Mouse (Mus musculus): ENCODE results near the gene Sertad2. TPM values are rescaled to one million over a fixed set of nuclear protein-coding genes. Genes with fewer than 3 reads are reported as not detected.

The Sertad2 gene
- polyA plus RNA-seq, 1 experiment = 24.9 TPM

DNA sequence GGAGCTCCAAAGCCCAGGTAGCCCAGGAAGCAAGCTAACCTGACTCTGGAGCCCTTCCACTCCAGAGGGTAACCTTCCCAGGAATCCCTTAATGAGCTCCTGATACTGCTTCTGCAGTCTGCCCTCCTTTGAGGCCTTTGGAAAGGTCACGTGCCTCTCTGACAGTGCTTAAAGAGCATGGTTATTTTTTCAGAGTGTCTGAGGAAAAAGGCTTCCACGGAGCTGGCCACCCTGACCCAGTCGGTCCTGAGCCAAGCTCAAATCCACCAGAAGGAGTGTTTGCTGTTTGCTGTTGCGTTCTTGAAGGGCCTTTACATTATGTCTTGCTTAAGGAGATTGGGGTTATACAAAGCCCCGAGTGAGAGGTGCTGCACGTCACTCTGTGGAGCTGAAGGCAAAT lies 101.8 kb downstream of the Sertad2 start:
- Histone ChIP-seq H3K27me3 (replicated peaks; ENCODE audit: control insufficient read depth, insufficient read depth, low read length) (no peaks in the 10 kb centered on the region), H3K4me1 (ENCODE audit: control insufficient read depth, insufficient read depth, low read length) (peaks cover 33% of the 10 kb centered on the region), H3K27ac (ENCODE audit: insufficient read depth, low read depth, low read length) (no peak overlapping the region), H3K36me3 (ENCODE audit: control insufficient read depth, insufficient read depth, low read length) (no peaks in the 10 kb centered on the region), H3K4me3 (ENCODE audit: insufficient read depth, low read depth, low read length) (no peak overlapping the region)
- no peak for TF ChIP-seq POLR2A (IDR thresholded peaks at IDR 0.05; ENCODE audit: low read depth, low read length)
- TF ChIP-seq CTCF (conservative IDR thresholded peaks at IDR 0.05; ENCODE audit: insufficient read depth, insufficient read length, low read depth, low read length) = no peak
- DNase-seq = peak; percentile 53
- 56% methylated on average over 6 of the region's 6 CpGs for WGBS

DNA sequence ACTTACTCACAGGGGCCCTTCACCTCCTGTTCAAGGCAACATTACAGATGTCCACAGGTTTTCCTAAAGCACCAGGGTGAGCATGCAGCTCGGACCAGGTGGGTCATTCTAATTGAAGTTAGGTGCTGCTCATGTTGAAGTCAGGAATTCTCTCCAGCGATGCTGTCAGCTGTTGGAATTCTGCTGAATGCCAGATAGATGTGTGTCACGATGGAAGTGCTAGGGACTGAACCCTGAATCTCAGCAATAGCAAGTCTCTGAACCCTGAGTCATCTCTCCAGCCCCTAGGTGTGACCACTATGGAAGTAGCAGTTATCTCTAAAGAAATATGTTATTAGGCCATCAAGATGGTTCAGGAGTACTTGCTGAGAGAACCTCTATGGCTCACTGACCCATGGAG lies 102.5 kb downstream of the Sertad2 start:
- no peak for DNase-seq
- TF ChIP-seq POLR2A (IDR thresholded peaks at IDR 0.05; ENCODE audit: low read depth, low read length) (no peak), CTCF (conservative IDR thresholded peaks at IDR 0.05; ENCODE audit: insufficient read depth, insufficient read length, low read depth, low read length) (no peak)
- WGBS = 76% methylated on average over 3 of the region's 3 CpGs
- Histone ChIP-seq H3K27ac (ENCODE audit: insufficient read depth, low read depth, low read length) (no peak overlapping the region), H3K4me1 (ENCODE audit: control insufficient read depth, insufficient read depth, low read length) (peaks cover 26% of the 10 kb centered on the region), H3K4me3 (ENCODE audit: insufficient read depth, low read depth, low read length) (no peak overlapping the region), H3K27me3 (replicated peaks; ENCODE audit: control insufficient read depth, insufficient read depth, low read length) (no peaks in the 10 kb centered on the region), H3K36me3 (ENCODE audit: control insufficient read depth, insufficient read depth, low read length) (no peaks in the 10 kb centered on the region; the same call in 1 of the 2 replicates)

- TF ChIP-seq CTCF (conservative IDR thresholded peaks at IDR 0.05; ENCODE audit: insufficient read depth, insufficient read length, low read depth, low read length) (no peak), POLR2A (IDR thresholded peaks at IDR 0.05; ENCODE audit: low read depth, low read length) (no peak)
Observed at GRCm38 (mm10) chr11:20646142-20646541, 103.1 kb downstream of the Sertad2 start.

GRCm38 (mm10) chr11:20646986-20647726 lies 104.1 kb downstream of the Sertad2 start:
- H3K27me3 ChIP-seq (replicated peaks; ENCODE audit: control insufficient read depth, insufficient read depth, low read length) = no peaks in the 10 kb centered on the region
- peaks cover 25% of the 10 kb centered on the region for H3K4me1 ChIP-seq (ENCODE audit: control insufficient read depth, insufficient read depth, low read length)
- 36% methylated on average over 10 of the region's 10 CpGs for WGBS
- no peak for DNase-seq
- peak overlapping the region; percentile 27; the same call in 1 of the 2 replicates for H3K27ac ChIP-seq (ENCODE audit: insufficient read depth, low read depth, low read length)
- H3K4me3 ChIP-seq (ENCODE audit: insufficient read depth, low read depth, low read length) = no peak overlapping the region
- TF ChIP-seq POLR2A (IDR thresholded peaks at IDR 0.05; ENCODE audit: low read depth, low read length) = no peak
- no peaks in the 10 kb centered on the region; the same call in 1 of the 2 replicates for H3K36me3 ChIP-seq (ENCODE audit: control insufficient read depth, insufficient read depth, low read length)

More at GRCm38 (mm10) chr11:20646142-20646541, 103.1 kb downstream of the Sertad2 start:
- peaks cover 25% of the 10 kb centered on the region for H3K4me1 ChIP-seq (ENCODE audit: control insufficient read depth, insufficient read depth, low read length)
- 67% methylated on average over 6 of the region's 6 CpGs for WGBS
- no peaks in the 10 kb centered on the region for H3K27me3 ChIP-seq (replicated peaks; ENCODE audit: control insufficient read depth, insufficient read depth, low read length)
- no peaks in the 10 kb centered on the region; the same call in 1 of the 2 replicates for H3K36me3 ChIP-seq (ENCODE audit: control insufficient read depth, insufficient read depth, low read length)
- H3K4me3 ChIP-seq (ENCODE audit: insufficient read depth, low read depth, low read length) = no peak overlapping the region
- no peak overlapping the region for H3K27ac ChIP-seq (ENCODE audit: insufficient read depth, low read depth, low read length)
- DNase-seq = no peak

DNA sequence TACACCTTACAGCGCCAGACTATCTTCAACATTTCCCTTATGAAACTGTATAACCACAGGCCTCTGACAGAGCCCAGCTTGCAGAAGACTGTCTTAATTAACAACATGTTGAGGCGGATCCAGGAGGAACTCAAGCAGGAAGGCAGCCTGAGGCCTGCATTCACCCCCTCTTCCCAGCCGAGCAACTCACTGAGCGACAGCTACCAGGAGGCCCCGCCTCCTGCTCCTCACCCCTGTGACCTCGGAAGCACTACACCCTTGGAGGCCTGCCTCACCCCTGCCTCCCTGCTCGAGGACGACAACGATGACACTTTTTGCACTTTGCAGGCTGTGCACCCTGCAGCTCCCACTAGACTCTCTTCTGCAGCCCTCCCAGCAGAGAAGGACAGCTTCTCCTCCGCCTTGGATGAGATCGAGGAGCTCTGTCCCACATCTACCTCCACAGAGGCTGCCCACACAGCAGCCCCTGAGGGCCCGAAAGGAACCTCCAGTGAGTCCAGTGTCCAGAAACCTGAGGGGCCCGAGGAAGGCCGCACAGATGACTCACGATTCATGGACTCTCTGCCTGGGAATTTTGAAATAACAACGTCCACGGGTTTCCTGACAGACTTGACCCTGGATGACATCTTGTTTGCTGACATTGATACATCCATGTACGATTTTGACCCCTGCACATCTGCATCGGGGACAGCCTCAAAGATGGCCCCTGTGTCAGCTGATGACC lies 105.0 kb downstream of the Sertad2 start:
- Histone ChIP-seq H3K36me3 (ENCODE audit: control insufficient read depth, insufficient read depth, low read length) (no peaks in the 10 kb centered on the region; the same call in 1 of the 2 replicates), H3K4me1 (ENCODE audit: control insufficient read depth, insufficient read depth, low read length) (peaks cover 22% of the 10 kb centered on the region), H3K4me3 (ENCODE audit: insufficient read depth, low read depth, low read length) (no peak overlapping the region), H3K27ac (ENCODE audit: insufficient read depth, low read depth, low read length) (no peak overlapping the region), H3K27me3 (replicated peaks; ENCODE audit: control insufficient read depth, insufficient read depth, low read length) (no peaks in the 10 kb centered on the region)
- DNase-seq = peak; percentile 51
- TF ChIP-seq POLR2A (IDR thresholded peaks at IDR 0.05; ENCODE audit: low read depth, low read length) = no peak
- TF ChIP-seq CTCF (conservative IDR thresholded peaks at IDR 0.05; ENCODE audit: insufficient read depth, insufficient read length, low read depth, low read length) = no peak
- WGBS = 38% methylated on average over 19 of the region's 19 CpGs

DNA sequence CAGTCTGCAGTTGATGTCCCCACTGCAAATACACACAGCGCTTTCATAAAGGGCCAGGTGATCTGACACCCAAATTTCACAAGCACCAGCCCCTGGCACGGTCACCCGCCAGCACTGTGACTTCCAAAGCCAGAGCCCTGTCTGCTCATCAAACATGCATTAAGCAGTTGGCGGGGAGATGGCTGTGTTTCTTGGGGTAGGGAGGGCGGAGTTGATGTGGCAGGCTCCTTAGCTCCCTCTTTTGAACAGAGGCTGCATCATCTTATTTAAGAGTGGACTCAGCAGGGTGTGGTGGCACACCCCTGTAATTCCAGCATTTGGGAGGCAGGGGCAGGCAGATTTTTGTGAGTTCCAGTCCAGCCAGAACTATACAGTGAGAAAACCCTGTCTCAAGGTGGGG lies 106.4 kb downstream of the Sertad2 start:
- Histone ChIP-seq H3K27me3 (replicated peaks; ENCODE audit: control insufficient read depth, insufficient read depth, low read length) (no peaks in the 10 kb centered on the region), H3K4me3 (ENCODE audit: insufficient read depth, low read depth, low read length) (no peak overlapping the region), H3K4me1 (ENCODE audit: control insufficient read depth, insufficient read depth, low read length) (peaks cover 14% of the 10 kb centered on the region), H3K27ac (ENCODE audit: insufficient read depth, low read depth, low read length) (no peak overlapping the region), H3K36me3 (ENCODE audit: control insufficient read depth, insufficient read depth, low read length) (no peaks in the 10 kb centered on the region; the same call in 1 of the 2 replicates)
- 91% methylated on average over 5 of the region's 5 CpGs for WGBS
- no peak for DNase-seq
- TF ChIP-seq POLR2A (IDR thresholded peaks at IDR 0.05; ENCODE audit: low read depth, low read length) (no peak), CTCF (conservative IDR thresholded peaks at IDR 0.05; ENCODE audit: insufficient read depth, insufficient read length, low read depth, low read length) (no peak)

DNA sequence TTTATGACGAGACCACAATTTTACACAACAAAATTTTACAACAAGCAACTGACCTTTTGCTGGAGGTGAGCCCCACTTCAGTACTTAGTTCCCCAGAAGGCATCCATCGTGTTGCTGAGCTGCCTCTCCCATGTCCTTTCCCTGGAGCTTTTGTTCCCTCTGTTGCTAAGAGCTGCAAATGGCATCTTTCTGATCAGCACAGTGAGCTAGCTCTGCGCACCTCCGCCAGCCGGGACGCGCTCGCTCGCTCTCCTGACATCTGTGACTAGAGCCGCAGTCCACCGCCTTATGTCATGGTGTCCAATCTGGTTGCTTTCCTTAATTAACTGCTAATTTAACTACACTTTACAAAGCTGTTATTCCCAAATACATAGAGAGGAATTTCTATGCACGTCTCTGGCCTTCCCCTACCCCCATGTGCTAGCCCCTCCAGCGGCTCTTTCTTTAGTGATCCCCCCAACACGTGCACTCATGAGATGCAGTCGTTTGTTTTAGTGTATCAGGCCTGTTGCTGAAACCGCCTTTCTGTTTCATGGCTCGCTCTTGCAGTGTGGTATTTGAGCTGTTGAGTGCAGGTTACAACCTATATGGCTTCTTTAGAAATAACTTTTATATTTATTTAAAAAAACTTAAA lies 107.1 kb downstream of the Sertad2 start:
- Histone ChIP-seq H3K27me3 (replicated peaks; ENCODE audit: control insufficient read depth, insufficient read depth, low read length) (no peaks in the 10 kb centered on the region), H3K27ac (ENCODE audit: insufficient read depth, low read depth, low read length) (no peak overlapping the region), H3K4me3 (ENCODE audit: insufficient read depth, low read depth, low read length) (no peak overlapping the region), H3K36me3 (ENCODE audit: control insufficient read depth, insufficient read depth, low read length) (no peaks in the 10 kb centered on the region; the same call in 1 of the 2 replicates), H3K4me1 (ENCODE audit: control insufficient read depth, insufficient read depth, low read length) (peaks cover 11% of the 10 kb centered on the region)
- TF ChIP-seq CTCF (conservative IDR thresholded peaks at IDR 0.05; ENCODE audit: insufficient read depth, insufficient read length, low read depth, low read length) = no peak
- no peak for TF ChIP-seq POLR2A (IDR thresholded peaks at IDR 0.05; ENCODE audit: low read depth, low read length)
- WGBS = 88% methylated on average over 17 of the region's 17 CpGs
- no peak for DNase-seq

Measured in kidney, adult 2 months (tissue).